Mouse (Mus musculus) CH12.LX (cell line): Measurements from ENCODE around the gene Smcr8.

Source experiments
- CTCF ChIP-seq, 2 experiments: IDR thresholded peaks in 1 of 2; conservative IDR thresholded peaks in 1 of 2; 2 replicates each; pipeline ENCODE4 v1.5.1; 2011 to 2012; ENCODE audit warnings: low read depth in 2 of 2, low read length in 2 of 2, improper control_type of control experiment in 1 of 2, inconsistent platforms in 1 of 2, mild to moderate bottlenecking in 1 of 2, moderate library complexity in 1 of 2
- E2F4 ChIP-seq: IDR thresholded peaks from 2 replicates; pipeline ENCODE4 v1.6.1; 2011; ENCODE audit warnings: low read depth, low read length, improper control_type of control experiment; ENCODE audit not compliant: insufficient replicate concordance
- MAX ChIP-seq: IDR thresholded peaks from 2 replicates; pipeline ENCODE4 v1.6.1; 2011; ENCODE audit warnings: low read length, improper control_type of control experiment
- NRF1 ChIP-seq: IDR thresholded peaks from 2 replicates; pipeline ENCODE4 v1.6.1; 2014; ENCODE audit warnings: low read depth, mild to moderate bottlenecking, inconsistent platforms, low read length, improper control_type of control experiment, moderate library complexity
- POLR2A ChIP-seq: IDR thresholded peaks from 2 replicates; pipeline ENCODE4 v1.6.1; 2011; ENCODE audit warnings: low read depth, mild to moderate bottlenecking, improper control_type of control experiment, low read length
- SMC3 ChIP-seq: IDR thresholded peaks from 2 replicates; pipeline ENCODE4 v1.6.1; 2011; ENCODE audit warnings: low read depth, low read length, improper control_type of control experiment
- UBTF ChIP-seq: IDR thresholded peaks from 2 replicates; pipeline ENCODE4 v1.6.1; 2012; ENCODE audit warnings: low read depth, mild to moderate bottlenecking, inconsistent platforms, low read length, improper control_type of control experiment, moderate library complexity

DNA sequence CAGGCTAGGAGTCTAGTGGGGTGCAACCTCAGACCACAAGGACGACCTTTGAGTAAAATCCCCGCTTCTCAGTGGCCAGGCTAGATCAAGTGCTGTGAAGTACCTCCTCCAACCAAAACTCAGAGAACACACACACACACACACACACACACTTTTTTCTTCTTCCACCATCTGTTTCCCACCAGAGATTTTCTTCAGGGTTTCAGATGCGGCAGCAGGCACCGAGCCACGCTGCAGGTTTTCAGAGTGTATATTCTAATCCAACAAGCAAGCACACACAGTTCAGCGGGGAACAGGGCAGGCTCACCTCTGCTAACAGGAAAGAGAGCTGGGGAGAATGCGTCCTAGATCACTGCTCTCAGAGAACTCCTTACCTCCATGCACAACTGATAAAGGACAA, 21.8 kb upstream of the Smcr8 start:
- TF ChIP-seq MAX (no peak), E2F4 (no peak), UBTF (no peak), CTCF (conservative IDR thresholded peaks at IDR 0.05 in 1 of 2, IDR thresholded peaks at IDR 0.05 in 1 of 2; ENCODE audit: low read depth in 2 of 2, low read length in 2 of 2) (no peak), SMC3 (no peak), POLR2A (no peak), NRF1 (no peak)
